Mouse (Mus musculus): ENCODE data around the gene Atp13a5. TPM values are rescaled to one million over a fixed set of nuclear protein-coding genes. Genes with fewer than 3 reads are reported as not detected.

Atp13a5 gene
- polyA plus RNA-seq, 1 experiment from 2014 or later: not detected

DNA sequence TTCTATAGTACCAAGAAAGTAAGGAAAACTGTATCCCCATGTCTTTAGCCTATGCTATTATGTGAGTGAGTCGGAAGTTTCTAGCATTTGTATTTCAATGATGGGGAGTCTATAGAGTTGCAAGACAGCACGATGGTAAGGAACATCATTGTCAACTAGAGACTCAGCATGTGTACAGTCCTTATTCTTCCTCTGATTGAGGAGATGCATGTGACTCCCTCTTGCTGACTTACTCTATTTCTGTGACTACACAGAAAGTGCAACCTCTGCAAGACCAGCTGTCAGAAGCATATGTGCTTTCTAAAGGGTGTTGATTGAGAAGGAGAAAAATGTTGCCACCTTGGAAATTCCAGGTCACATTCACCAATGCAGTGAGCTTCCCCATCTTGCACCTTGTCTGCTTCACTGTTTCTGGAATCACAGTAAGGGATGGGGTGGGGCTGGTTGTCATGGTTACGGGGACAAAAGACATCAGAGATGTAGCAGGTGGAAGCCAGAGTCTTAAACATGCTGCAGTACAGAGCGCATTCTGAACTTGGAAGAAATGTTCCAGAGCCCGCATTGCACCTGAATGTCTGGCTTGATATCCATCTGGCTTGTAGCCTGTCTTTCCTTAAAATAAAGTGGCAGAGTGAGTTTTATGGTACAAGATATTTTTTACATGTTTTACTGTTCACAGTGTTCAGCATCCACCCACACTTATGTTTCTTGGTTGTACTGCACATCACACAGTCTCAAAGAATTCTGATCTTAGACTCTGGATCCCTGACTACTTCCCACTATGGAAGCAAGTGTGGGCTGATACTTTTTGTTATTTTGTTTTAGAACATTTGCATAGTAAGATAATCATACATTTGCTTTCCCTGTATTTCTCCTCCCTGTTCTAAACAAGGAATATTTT, 161.9 kb downstream of the Atp13a5 start:
- no peaks in the 10 kb centered on the region for H3K36me3 ChIP-seq (ENCODE audit: control insufficient read depth, insufficient read depth, low read length)
- 78% methylated on average over 5 of the region's 5 CpGs for WGBS
- no peaks in the 10 kb centered on the region for H3K27me3 ChIP-seq (ENCODE audit: control insufficient read depth, insufficient read depth, low read length)
- no peak overlapping the region for H3K4me2 ChIP-seq (replicated peaks; ENCODE audit: low read depth, low read length)
- H3K9ac ChIP-seq (replicated peaks; ENCODE audit: low read depth, low read length): no peak overlapping the region
- no peaks in the 10 kb centered on the region for H3K9me3 ChIP-seq (ENCODE audit: control insufficient read depth, low read depth, low read length)
- ATAC-seq (ENCODE audit: insufficient number of reproducible peaks, insufficient read depth, low FRiP score, low read depth): no peak
- H3K27ac ChIP-seq (ENCODE audit: low read length): no peak overlapping the region
- no peaks in the 10 kb centered on the region for H3K4me1 ChIP-seq (ENCODE audit: control insufficient read depth, insufficient read depth, low read length)
- no peak overlapping the region for H3K4me3 ChIP-seq (ENCODE audit: low read depth, low read length)

DNA sequence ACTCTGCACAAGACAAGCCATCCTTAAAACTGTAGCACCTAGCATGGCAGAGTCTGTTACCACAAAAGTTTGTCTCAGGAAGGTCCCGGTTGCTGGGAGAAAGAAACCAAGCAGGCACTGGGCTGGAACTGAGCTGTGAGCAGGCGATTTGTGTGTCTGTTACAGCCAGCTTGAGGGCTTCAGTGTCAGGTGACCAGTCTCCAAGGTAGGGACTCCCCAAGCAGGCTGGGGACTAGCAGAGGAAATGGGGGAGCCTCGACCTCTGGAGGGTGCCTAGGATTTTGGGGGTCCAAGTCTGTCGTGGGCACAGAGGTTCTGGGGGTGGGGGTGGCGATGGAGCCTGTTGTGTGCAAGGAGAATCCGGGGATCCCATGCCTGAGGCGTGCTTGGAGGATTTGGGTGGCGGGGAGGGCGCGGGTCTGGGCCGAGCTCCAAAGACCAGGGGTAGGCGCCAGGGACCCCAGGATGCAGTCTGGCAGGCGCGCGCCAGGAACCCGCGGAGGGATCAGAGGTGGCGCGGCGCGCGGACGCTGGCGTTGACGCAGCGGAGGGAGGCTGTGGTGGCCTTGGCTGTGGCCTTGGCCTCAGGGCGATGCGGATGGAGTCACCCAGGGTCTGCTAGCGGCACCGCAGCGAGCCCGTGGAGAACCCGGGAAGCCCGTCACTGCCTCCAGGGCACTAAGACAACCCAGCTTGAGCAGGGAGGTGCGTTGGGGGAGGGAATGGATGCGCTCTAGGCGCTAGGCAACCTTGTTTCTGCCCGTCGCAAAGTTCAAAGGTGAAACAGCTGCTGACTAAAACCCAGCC, 168.7 kb downstream of the Atp13a5 start, which contains the start of gene Hrasls:
Gene Hrasls (plus strand): TSS at position 91 of the 807 bp plus-strand sequence.
- H3K9ac ChIP-seq (replicated peaks; ENCODE audit: low read depth, low read length): peak within 1 kb of the TSS; percentile 40; the same call in 1 of the 2 replicates
- no peaks in the 10 kb centered on the region for H3K9me3 ChIP-seq (ENCODE audit: control insufficient read depth, low read depth, low read length)
- H3K36me3 ChIP-seq (ENCODE audit: control insufficient read depth, insufficient read depth, low read length): no peaks in the 10 kb centered on the region
- H3K4me2 ChIP-seq (replicated peaks; ENCODE audit: low read depth, low read length): peak within 1 kb of the TSS; percentile 64
- H3K27me3 ChIP-seq (ENCODE audit: control insufficient read depth, insufficient read depth, low read length): 0 out of 2 replicates have a peak, but pooled peaks cover 5% of the 10 kb centered on the region
- no peak within 1 kb of the TSS for H3K27ac ChIP-seq (ENCODE audit: low read length)
- H3K4me1 ChIP-seq (ENCODE audit: control insufficient read depth, insufficient read depth, low read length): no peaks in the 10 kb centered on the region
- WGBS: 2% methylated on average over 37 of the region's 39 CpGs
- H3K4me3 ChIP-seq (ENCODE audit: low read depth, low read length): peak within 1 kb of the TSS; percentile 34
- peak; percentile 67; the same call in 1 of the 2 replicates for ATAC-seq (ENCODE audit: insufficient number of reproducible peaks, insufficient read depth, low FRiP score, low read depth)

DNA sequence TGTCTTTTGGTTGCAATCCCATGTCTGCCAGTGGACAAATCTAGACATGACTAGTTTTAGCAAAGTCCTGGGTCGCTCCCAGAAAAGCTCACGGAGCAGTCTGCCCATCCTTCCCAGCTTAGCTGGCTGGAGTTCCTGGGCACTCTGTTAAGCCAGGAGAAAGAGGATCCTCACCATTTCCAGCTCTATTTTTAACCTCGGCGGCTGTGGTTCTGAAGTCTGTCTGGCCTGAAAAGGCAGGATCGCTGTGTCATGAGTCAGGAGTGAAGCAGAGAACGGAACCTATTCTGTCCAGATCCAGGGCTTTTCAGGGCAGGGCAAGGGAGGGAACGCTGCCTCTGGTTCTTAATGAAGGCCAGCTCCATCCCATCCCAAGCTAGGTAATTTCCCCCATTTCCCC, 169.7 kb downstream of the Atp13a5 start:
- Histone ChIP-seq H3K4me1 (ENCODE audit: control insufficient read depth, insufficient read depth, low read length) (no peaks in the 10 kb centered on the region), H3K9ac (replicated peaks; ENCODE audit: low read depth, low read length) (no peak overlapping the region), H3K9me3 (ENCODE audit: control insufficient read depth, low read depth, low read length) (no peaks in the 10 kb centered on the region), H3K36me3 (ENCODE audit: control insufficient read depth, insufficient read depth, low read length) (no peaks in the 10 kb centered on the region), H3K4me3 (ENCODE audit: low read depth, low read length) (no peak overlapping the region), H3K27me3 (ENCODE audit: control insufficient read depth, insufficient read depth, low read length) (0 out of 2 replicates have a peak, but pooled peaks cover 5% of the 10 kb centered on the region), H3K27ac (ENCODE audit: low read length) (no peak overlapping the region), H3K4me2 (replicated peaks; ENCODE audit: low read depth, low read length) (no peak overlapping the region)
- ATAC-seq (ENCODE audit: insufficient number of reproducible peaks, insufficient read depth, low FRiP score, low read depth): no peak
- WGBS: 67% methylated on average over 7 of the region's 7 CpGs

DNA sequence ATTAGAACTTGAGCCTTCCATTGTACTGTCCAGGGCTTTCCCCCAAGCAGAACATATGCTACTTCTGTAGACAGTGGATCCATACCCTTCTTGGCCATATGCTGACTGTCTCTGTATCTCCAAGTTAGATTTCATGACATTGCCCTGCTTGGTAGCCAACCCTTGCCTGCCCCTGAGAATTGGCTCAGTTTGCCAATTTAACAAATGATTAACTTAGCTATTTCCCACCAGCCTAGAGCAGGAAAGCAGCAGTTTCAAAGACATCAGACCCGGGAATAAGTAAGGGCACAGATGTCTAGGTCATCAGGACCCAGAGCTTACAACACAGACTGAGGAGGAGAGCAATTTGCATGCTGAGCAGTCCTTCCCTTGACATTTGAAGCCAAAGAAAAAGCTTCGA, 173.0 kb downstream of the Atp13a5 start:
- Histone ChIP-seq H3K4me3 (ENCODE audit: low read depth, low read length) (no peak overlapping the region), H3K9ac (replicated peaks; ENCODE audit: low read depth, low read length) (no peak overlapping the region), H3K27me3 (ENCODE audit: control insufficient read depth, insufficient read depth, low read length) (0 out of 2 replicates have a peak, but pooled peaks cover 5% of the 10 kb centered on the region), H3K4me1 (ENCODE audit: control insufficient read depth, insufficient read depth, low read length) (no peaks in the 10 kb centered on the region), H3K4me2 (replicated peaks; ENCODE audit: low read depth, low read length) (no peak overlapping the region), H3K36me3 (ENCODE audit: control insufficient read depth, insufficient read depth, low read length) (no peaks in the 10 kb centered on the region), H3K9me3 (ENCODE audit: control insufficient read depth, low read depth, low read length) (no peaks in the 10 kb centered on the region), H3K27ac (ENCODE audit: low read length) (no peak overlapping the region)
- WGBS: 36% methylated on average over 2 of the region's 2 CpGs
- no peak for ATAC-seq (ENCODE audit: insufficient number of reproducible peaks, insufficient read depth, low FRiP score, low read depth)

DNA sequence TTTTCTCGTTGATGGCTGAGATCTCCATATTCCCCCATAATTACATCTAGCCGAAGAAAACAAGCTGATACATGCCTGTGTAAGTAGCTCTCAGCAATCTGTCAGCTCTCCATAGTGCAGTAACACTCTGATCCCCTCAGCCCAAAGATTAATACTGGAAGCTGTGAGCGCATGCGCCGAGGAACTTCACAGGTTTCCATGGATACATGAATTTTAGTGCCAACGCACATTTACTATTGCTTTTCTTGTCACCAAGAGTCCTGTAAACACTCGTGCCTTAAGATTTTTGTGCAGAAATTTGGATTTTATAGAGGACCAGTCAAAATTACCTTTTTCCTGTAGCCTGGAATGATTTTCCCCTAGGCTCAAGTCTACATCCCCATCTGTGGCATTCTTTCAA, 173.7 kb downstream of the Atp13a5 start:
- Histone ChIP-seq H3K9ac (replicated peaks; ENCODE audit: low read depth, low read length) (no peak overlapping the region), H3K4me1 (ENCODE audit: control insufficient read depth, insufficient read depth, low read length) (no peaks in the 10 kb centered on the region), H3K36me3 (ENCODE audit: control insufficient read depth, insufficient read depth, low read length) (no peaks in the 10 kb centered on the region), H3K9me3 (ENCODE audit: control insufficient read depth, low read depth, low read length) (no peaks in the 10 kb centered on the region), H3K4me3 (ENCODE audit: low read depth, low read length) (no peak overlapping the region), H3K4me2 (replicated peaks; ENCODE audit: low read depth, low read length) (no peak overlapping the region), H3K27me3 (ENCODE audit: control insufficient read depth, insufficient read depth, low read length) (0 out of 2 replicates have a peak, but pooled peaks cover 5% of the 10 kb centered on the region), H3K27ac (ENCODE audit: low read length) (no peak overlapping the region)
- 69% methylated on average over 7 of the region's 7 CpGs for WGBS
- ATAC-seq (ENCODE audit: insufficient number of reproducible peaks, insufficient read depth, low FRiP score, low read depth): no peak

DNA sequence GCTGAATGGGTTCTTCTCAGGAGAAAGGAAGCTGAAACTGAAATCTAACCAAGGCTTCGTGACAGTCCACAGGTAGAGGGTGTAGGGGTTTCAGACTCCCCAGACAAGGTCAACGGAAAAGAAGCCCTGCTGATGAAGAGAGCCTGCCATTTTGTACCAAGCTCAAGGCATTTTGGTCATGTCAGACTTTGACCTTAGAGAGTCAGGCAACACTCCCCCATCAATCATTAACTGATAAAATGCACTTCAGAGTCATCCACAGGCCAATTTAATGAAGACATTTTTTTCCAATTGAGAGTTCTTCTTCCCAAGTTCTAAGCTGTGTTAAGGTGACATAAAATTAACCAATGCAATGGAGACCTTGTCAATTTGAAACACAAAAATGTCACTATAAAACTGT, 177.4 kb downstream of the Atp13a5 start:
- WGBS: 85% methylated on average over 2 of the region's 2 CpGs
- H3K4me3 ChIP-seq (ENCODE audit: low read depth, low read length): no peak overlapping the region
- no peak overlapping the region for H3K27ac ChIP-seq (ENCODE audit: low read length)

DNA sequence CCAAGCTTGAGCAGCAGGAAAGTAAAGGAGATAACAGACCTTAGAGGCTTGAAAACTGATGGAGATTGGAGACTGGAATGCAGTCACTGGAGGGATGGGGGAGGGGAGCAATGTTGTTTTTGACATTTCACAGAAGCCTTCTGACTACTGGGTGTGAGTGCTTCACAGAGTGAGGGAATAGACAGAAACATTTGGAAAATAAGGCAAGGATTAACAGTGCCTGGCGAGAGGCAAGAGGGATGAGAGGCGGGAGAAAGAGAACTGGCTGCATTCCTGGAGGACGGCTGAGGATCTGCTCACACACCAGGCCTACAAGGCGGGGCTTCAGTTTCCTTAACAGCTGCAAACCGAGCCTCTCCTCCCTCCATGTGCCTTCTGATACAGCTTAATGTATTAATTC, 180.1 kb downstream of the Atp13a5 start:
- WGBS: 5% methylated on average over 5 of the region's 5 CpGs
- Histone ChIP-seq H3K27ac (ENCODE audit: low read length) (peak overlapping the region; percentile 53; the same call in 1 of the 2 replicates), H3K36me3 (ENCODE audit: control insufficient read depth, insufficient read depth, low read length) (no peaks in the 10 kb centered on the region), H3K4me3 (ENCODE audit: low read depth, low read length) (no peak overlapping the region), H3K9me3 (ENCODE audit: control insufficient read depth, low read depth, low read length) (no peaks in the 10 kb centered on the region), H3K9ac (replicated peaks; ENCODE audit: low read depth, low read length) (no peak overlapping the region), H3K4me2 (replicated peaks; ENCODE audit: low read depth, low read length) (no peak overlapping the region), H3K27me3 (ENCODE audit: control insufficient read depth, insufficient read depth, low read length) (no peaks in the 10 kb centered on the region), H3K4me1 (ENCODE audit: control insufficient read depth, insufficient read depth, low read length) (peaks cover 8% of the 10 kb centered on the region)
- ATAC-seq (ENCODE audit: insufficient number of reproducible peaks, insufficient read depth, low FRiP score, low read depth): peak; percentile 89; the same call in 1 of the 2 replicates

More for the DNA sequence above, 177.4 kb downstream of the Atp13a5 start:
- ATAC-seq (ENCODE audit: insufficient number of reproducible peaks, insufficient read depth, low FRiP score, low read depth): no peak
- Histone ChIP-seq H3K4me2 (replicated peaks; ENCODE audit: low read depth, low read length) (no peak overlapping the region), H3K9ac (replicated peaks; ENCODE audit: low read depth, low read length) (no peak overlapping the region), H3K27me3 (ENCODE audit: control insufficient read depth, insufficient read depth, low read length) (no peaks in the 10 kb centered on the region), H3K36me3 (ENCODE audit: control insufficient read depth, insufficient read depth, low read length) (no peaks in the 10 kb centered on the region), H3K9me3 (ENCODE audit: control insufficient read depth, low read depth, low read length) (no peaks in the 10 kb centered on the region), H3K4me1 (ENCODE audit: control insufficient read depth, insufficient read depth, low read length) (peaks cover 8% of the 10 kb centered on the region)

DNA sequence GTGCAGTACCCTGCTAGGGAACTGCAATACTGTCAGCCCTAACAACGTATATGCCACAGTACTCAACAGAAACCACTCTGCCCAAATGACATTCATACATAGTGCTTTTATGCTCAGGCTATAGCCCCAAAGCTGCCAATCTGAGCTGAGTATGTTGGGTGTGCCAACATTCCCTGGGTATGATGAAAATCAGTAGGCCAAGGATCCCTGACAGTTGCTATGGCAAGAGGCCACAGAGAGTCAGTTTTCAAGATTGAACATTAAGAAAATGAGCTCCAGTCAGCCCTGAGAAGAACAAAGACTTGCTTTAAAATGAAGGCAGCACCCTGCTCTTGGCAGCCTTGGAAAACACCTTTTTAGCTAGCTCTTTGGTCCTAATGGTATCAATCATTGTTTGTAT, 183.4 kb downstream of the Atp13a5 start:
- no peaks in the 10 kb centered on the region for H3K9me3 ChIP-seq (ENCODE audit: control insufficient read depth, low read depth, low read length)
- H3K27ac ChIP-seq (ENCODE audit: low read length): no peak overlapping the region
- no peak overlapping the region for H3K4me3 ChIP-seq (ENCODE audit: low read depth, low read length)
- no peak overlapping the region for H3K4me2 ChIP-seq (replicated peaks; ENCODE audit: low read depth, low read length)
- no peak overlapping the region for H3K9ac ChIP-seq (replicated peaks; ENCODE audit: low read depth, low read length)
- H3K36me3 ChIP-seq (ENCODE audit: control insufficient read depth, insufficient read depth, low read length): no peaks in the 10 kb centered on the region
- H3K4me1 ChIP-seq (ENCODE audit: control insufficient read depth, insufficient read depth, low read length): peaks cover 8% of the 10 kb centered on the region
- ATAC-seq (ENCODE audit: insufficient number of reproducible peaks, insufficient read depth, low FRiP score, low read depth): no peak
- WGBS: 82% methylated on average over 1 of the region's 1 CpGs
- no peaks in the 10 kb centered on the region for H3K27me3 ChIP-seq (ENCODE audit: control insufficient read depth, insufficient read depth, low read length)

All from stomach, embryonic 14.5 days (tissue).